Mouse (Mus musculus) CH12.LX (cell line): ENCODE results near the gene Akp3.

ENCODE experiments used
- CTCF ChIP-seq, 2 experiments: IDR thresholded peaks in 1 of 2; conservative IDR thresholded peaks in 1 of 2; 2 replicates each; pipeline ENCODE4 v1.5.1; 2011 to 2012; ENCODE audit warnings: low read depth in 2 of 2, low read length in 2 of 2, improper control_type of control experiment in 1 of 2, inconsistent platforms in 1 of 2, mild to moderate bottlenecking in 1 of 2, moderate library complexity in 1 of 2
- E2F4 ChIP-seq: IDR thresholded peaks from 2 replicates; pipeline ENCODE4 v1.6.1; 2011; ENCODE audit warnings: low read depth, low read length, improper control_type of control experiment; ENCODE audit not compliant: insufficient replicate concordance
- EP300 ChIP-seq: IDR thresholded peaks from 2 replicates; pipeline ENCODE4 v1.6.1; 2011; ENCODE audit warnings: low read length, improper control_type of control experiment
- IRF4 ChIP-seq: IDR thresholded peaks from 2 replicates; pipeline ENCODE4 v1.6.1; 2014; ENCODE audit warnings: low read depth, mild to moderate bottlenecking, inconsistent platforms, low read length, improper control_type of control experiment
- JUN ChIP-seq: IDR thresholded peaks from 2 replicates; pipeline ENCODE4 v1.6.1; 2011; ENCODE audit warnings: low read depth, mild to moderate bottlenecking, low read length, improper control_type of control experiment, moderate library complexity; ENCODE audit not compliant: insufficient read depth
- MAFK ChIP-seq: IDR thresholded peaks from 2 replicates; pipeline ENCODE4 v1.6.1; 2011; ENCODE audit warnings: low read length, improper control_type of control experiment; ENCODE audit not compliant: insufficient replicate concordance
- MAX ChIP-seq: IDR thresholded peaks from 2 replicates; pipeline ENCODE4 v1.6.1; 2011; ENCODE audit warnings: low read length, improper control_type of control experiment
- MAZ ChIP-seq: IDR thresholded peaks from 2 replicates; pipeline ENCODE4 v1.6.1; 2012; ENCODE audit warnings: low read depth, mild to moderate bottlenecking, inconsistent platforms, low read length, improper control_type of control experiment, moderate library complexity
- POLR2A ChIP-seq: IDR thresholded peaks from 2 replicates; pipeline ENCODE4 v1.6.1; 2011; ENCODE audit warnings: low read depth, mild to moderate bottlenecking, improper control_type of control experiment, low read length
- RCOR1 ChIP-seq: conservative IDR thresholded peaks from 2 replicates; pipeline ENCODE4 v1.6.1; 2012; ENCODE audit warnings: low read depth, mild to moderate bottlenecking, inconsistent platforms, low read length, improper control_type of control experiment
- ZMIZ1 ChIP-seq: IDR thresholded peaks from 2 replicates; pipeline ENCODE4 v1.6.1; 2012; ENCODE audit warnings: low read depth, mild to moderate bottlenecking, inconsistent platforms, low read length, improper control_type of control experiment

GRCm38 (mm10) chr1:87149422-87149821, 24.6 kb downstream of the Akp3 start:
- TF ChIP-seq CTCF (conservative IDR thresholded peaks at IDR 0.05 in 1 of 2, IDR thresholded peaks at IDR 0.05 in 1 of 2; ENCODE audit: low read depth in 2 of 2, low read length in 2 of 2): no peak
- TF ChIP-seq JUN: no peak
- no peak for TF ChIP-seq POLR2A
- no peak for TF ChIP-seq EP300
- no peak for TF ChIP-seq ZMIZ1
- TF ChIP-seq MAFK: no peak
- TF ChIP-seq MAZ: no peak
- TF ChIP-seq IRF4: no peak
- no peak for TF ChIP-seq E2F4
- no peak for TF ChIP-seq MAX
- no peak for TF ChIP-seq RCOR1
